Mouse (Mus musculus): ENCODE measurements around the gene Tmem265.

GRCm38 (mm10) chr7:127511808-127512230, 49.4 kb upstream of the Tmem265 start, which contains the start of gene Srcap:
- TF ChIP-seq CTCF (IDR thresholded peaks at IDR 0.05; ENCODE audit: extremely low read depth, insufficient read length, insufficient replicate concordance, low read depth, low read length) (no peak), POLR2A (IDR thresholded peaks at IDR 0.05; ENCODE audit: low read depth, low read length) (peak; percentile 93)
